Mouse (Mus musculus) C2C12 (cell line): ENCODE results near the gene Cxcl9. TPM values are rescaled to one million over a fixed set of nuclear protein-coding genes. Genes with fewer than 3 reads are reported as not detected.

Experiments used
- H3K27me3 ChIP-seq: one replicate; pipeline ENCODE4 v1.6.1; 2011; ENCODE audit not compliant: control insufficient read depth, insufficient read depth, insufficient read length
- H3K36me3 ChIP-seq: one replicate; pipeline ENCODE4 v1.6.1; 2011; ENCODE audit not compliant: control insufficient read depth, insufficient read depth
- H3K4me3 ChIP-seq: one replicate; pipeline ENCODE4 v1.5.1; 2011; ENCODE audit warnings: mild to moderate bottlenecking, control low read depth; ENCODE audit not compliant: poor library complexity, insufficient read depth, severe bottlenecking
- H3K79me2 ChIP-seq: one replicate; pipeline ENCODE4 v1.6.1; 2011; ENCODE audit not compliant: control insufficient read depth, insufficient read depth
- H3K79me3 ChIP-seq: one replicate; pipeline ENCODE4 v1.6.1; 2011; ENCODE audit warnings: low read depth, control low read depth
- H3ac ChIP-seq: one replicate; pipeline ENCODE3; 2011; ENCODE audit warnings: low read depth; ENCODE audit not compliant: control insufficient read depth, insufficient read length
- CEBPB ChIP-seq: IDR thresholded peaks from one replicate; pipeline ENCODE4 v1.6.1; 2011; ENCODE audit warnings: low read depth, mild to moderate bottlenecking, control low read depth, moderate library complexity
- CTCF ChIP-seq: IDR thresholded peaks from one replicate; pipeline ENCODE4 v1.5.1; 2011; ENCODE audit not compliant: control insufficient read depth, insufficient read depth, insufficient read length
- FOSL1 ChIP-seq: IDR thresholded peaks from one replicate; pipeline ENCODE4 v1.8.0; 2011; ENCODE audit warnings: mild to moderate bottlenecking, low read length; ENCODE audit not compliant: poor library complexity, insufficient read depth, severe bottlenecking
- MAX ChIP-seq: IDR thresholded peaks from one replicate; pipeline ENCODE4 v1.6.1; 2011; ENCODE audit warnings: mild to moderate bottlenecking, control low read depth
- MYOD1 ChIP-seq: IDR thresholded peaks from one replicate; pipeline ENCODE4 v1.6.1; 2011; ENCODE audit warnings: low read depth; ENCODE audit not compliant: control insufficient read depth, insufficient read length
- MYOG ChIP-seq: IDR thresholded peaks from one replicate; pipeline ENCODE4 v1.6.1; 2011; ENCODE audit not compliant: control insufficient read depth, insufficient read length; ENCODE audit errors: extremely low read depth
- USF1 ChIP-seq: IDR thresholded peaks from one replicate; pipeline ENCODE4 v1.6.1; 2011; ENCODE audit warnings: low read depth, mild to moderate bottlenecking, control low read depth, moderate library complexity
- polyA plus RNA-seq: library from polyadenylated mRNA; unstranded; fragments of >200 nt; fragmentation: generic; extraction: Trizol; gene quantifications from one replicate; pipeline ENCODE4 v1.2.1, GENCODE M21; 2012; ENCODE audit warnings: missing spikeins

The Cxcl9 gene
- polyA plus RNA-seq, 1 experiment: not detected

- no peaks in the 10 kb centered on the region for H3K27me3 ChIP-seq
- TF ChIP-seq MAX (no peak), CEBPB (peak; percentile 15), USF1 (no peak)
- no peak overlapping the region for H3ac ChIP-seq
- H3K79me3 ChIP-seq: no peaks in the 10 kb centered on the region
- H3K79me2 ChIP-seq: no peaks in the 10 kb centered on the region
- H3K4me3 ChIP-seq: no peak overlapping the region
- no peaks in the 10 kb centered on the region for H3K36me3 ChIP-seq
These were observed 9.3 kb downstream of the Cxcl9 start for GRCm38 (mm10) chr5:92318596-92318995.

- H3K4me3 ChIP-seq: no peak overlapping the region
- H3K36me3 ChIP-seq: no peaks in the 10 kb centered on the region
- no peaks in the 10 kb centered on the region for H3K27me3 ChIP-seq
- H3K79me2 ChIP-seq: no peaks in the 10 kb centered on the region
- TF ChIP-seq USF1 (no peak), CTCF (no peak), MYOG (no peak), MAX (no peak), MYOD1 (no peak), CEBPB (no peak), FOSL1 (no peak)
- no peaks in the 10 kb centered on the region for H3K79me3 ChIP-seq
- H3ac ChIP-seq: no peak overlapping the region
These were observed 9.8 kb downstream of the Cxcl9 start for GRCm38 (mm10) chr5:92318119-92318518.

GRCm38 (mm10) chr5:92313776-92314175 is 14.1 kb downstream of the Cxcl9 start:
- TF ChIP-seq USF1: no peak
- TF ChIP-seq MYOG: no peak
- TF ChIP-seq MAX: no peak
- TF ChIP-seq FOSL1: no peak
- no peak for TF ChIP-seq CTCF
- no peak for TF ChIP-seq CEBPB
- TF ChIP-seq MYOD1: no peak
- no peak overlapping the region for H3ac ChIP-seq
- no peaks in the 10 kb centered on the region for H3K36me3 ChIP-seq
- H3K27me3 ChIP-seq: no peaks in the 10 kb centered on the region
- peaks cover 7% of the 10 kb centered on the region for H3K79me3 ChIP-seq
- H3K79me2 ChIP-seq: peaks cover 10% of the 10 kb centered on the region
- H3K4me3 ChIP-seq: no peak overlapping the region

- peaks cover 6% of the 10 kb centered on the region for H3K36me3 ChIP-seq
- peaks cover 26% of the 10 kb centered on the region for H3K79me2 ChIP-seq
- peaks cover 23% of the 10 kb centered on the region for H3K79me3 ChIP-seq
- no peak overlapping the region for H3K4me3 ChIP-seq
- TF ChIP-seq CEBPB (no peak), MAX (no peak), MYOD1 (no peak), FOSL1 (no peak), MYOG (no peak), CTCF (no peak), USF1 (no peak)
- no peak overlapping the region for H3ac ChIP-seq
- H3K27me3 ChIP-seq: no peaks in the 10 kb centered on the region
These were observed 15.7 kb downstream of the Cxcl9 start for GRCm38 (mm10) chr5:92312046-92312715.

GRCm38 (mm10) chr5:92309681-92310511 is 18.0 kb downstream of the Cxcl9 start, which contains the start of gene Sdad1:
Sdad1 (minus strand) TSS chr5:92310479.
- peaks cover 45% of the 10 kb centered on the region for H3K79me2 ChIP-seq
- peaks cover 19% of the 10 kb centered on the region for H3K36me3 ChIP-seq

More at GRCm38 (mm10) chr5:92309681-92310511, 18.0 kb downstream of the Cxcl9 start, which contains the start of gene Sdad1:
- Histone ChIP-seq H3K27me3 (no peaks in the 10 kb centered on the region), H3ac (peak within 1 kb of the TSS; percentile 96), H3K4me3 (peak within 1 kb of the TSS; percentile 71), H3K79me3 (peaks cover 33% of the 10 kb centered on the region)
- no peak for TF ChIP-seq MYOD1
- TF ChIP-seq CEBPB: peak; percentile 87
- TF ChIP-seq MYOG: no peak
- TF ChIP-seq FOSL1: no peak
- peak; percentile 96 for TF ChIP-seq MAX
- peak; percentile 63 for TF ChIP-seq USF1
- no peak for TF ChIP-seq CTCF
